ENCODE assay signal across 8 mouse cellular contexts in the genomic region with DNA sequence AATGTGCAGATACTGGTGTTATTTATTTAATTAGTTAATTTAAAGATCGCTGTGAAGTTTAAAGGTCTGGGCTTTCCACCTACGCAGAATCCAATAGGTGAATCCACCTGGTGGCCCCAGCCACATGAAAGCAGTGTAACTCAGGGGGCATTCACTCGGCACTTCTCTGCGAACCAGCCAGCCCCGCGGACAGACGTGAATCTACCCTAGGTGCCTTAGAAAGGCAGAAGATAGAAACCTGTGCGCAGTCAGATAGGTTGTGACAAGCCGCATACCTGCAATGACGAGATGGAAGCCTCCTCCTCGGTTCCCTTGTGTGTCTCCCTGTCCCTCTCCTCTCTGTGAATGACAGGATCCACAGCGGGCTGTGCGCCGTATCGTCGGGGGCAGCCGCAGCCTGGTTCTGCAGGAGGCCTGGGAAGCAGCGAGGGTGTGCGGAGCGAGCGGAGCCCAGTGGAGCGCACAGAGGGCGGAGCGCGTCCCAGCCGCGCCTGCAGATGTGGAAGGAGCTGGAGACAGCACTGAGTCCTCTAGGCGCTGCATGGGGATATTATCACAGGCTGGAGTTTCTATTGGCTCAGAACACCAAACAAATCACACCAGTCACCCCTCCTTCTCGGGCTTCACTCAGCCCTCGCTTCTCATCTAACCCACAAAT. TPM values are rescaled to one million over a fixed set of nuclear protein-coding genes. Genes with fewer than 3 reads are reported as not detected.
DNase-seq lines count a peak whose midpoint lies in the region; ATAC-seq and TF ChIP-seq lines count a peak whose summit lies in the region.

TSS of gene Grem2 (minus strand) at position 522 of the 658 bp plus-strand sequence.

- no peak for TF ChIP-seq CTCF in gastrocnemius, adult 2 months (IDR thresholded peaks at IDR 0.05)
- no peak for TF ChIP-seq CTCF in olfactory bulb, adult 2 months (IDR thresholded peaks at IDR 0.05; ENCODE audit: insufficient read depth, low read depth, low read length)

- TF ChIP-seq POLR2A in olfactory bulb, adult 2 months (IDR thresholded peaks at IDR 0.05; ENCODE audit: insufficient read depth, low read depth, low read length), result no peak

- ATAC-seq in erythroblast, adult 5-6 weeks (replicated peaks; ENCODE audit: low FRiP score, poor library complexity, severe bottlenecking), result no peak

- peak; percentile 79 for DNase-seq in embryo, embryonic 10 days (ENCODE audit: low spot score)
- DNase-seq in gastrocnemius, adult 2 months, result peak; percentile 54
- DNase-seq in layer of hippocampus, adult 8-10 months (ENCODE audit: low spot score in 2 of 2), result peak; percentile 35 to 63
- peak; percentile 18 to 38 for DNase-seq in lung, adult 18-20 months
- no peak for DNase-seq in natural killer cell, adult 2 months (ENCODE audit: low spot score in 2 of 2)

- H3K27ac ChIP-seq in gastrocnemius, adult 2 months, result peak within 1 kb of the TSS; percentile 69
- no peak within 1 kb of the TSS for H3K27ac ChIP-seq in olfactory bulb, adult 2 months (ENCODE audit: insufficient read depth, low read depth, low read length)

- no peaks in the 10 kb centered on the region for H3K36me3 ChIP-seq in erythroblast, embryonic 14.5 days (ENCODE audit: control insufficient read depth)

- no peaks in the 10 kb centered on the region for H3K4me1 ChIP-seq in erythroblast, embryonic 14.5 days (ENCODE audit: control insufficient read depth)
- peaks cover 5% of the 10 kb centered on the region; the same call in 1 of the 2 replicates for H3K4me1 ChIP-seq in olfactory bulb, adult 2 months (ENCODE audit: control insufficient read depth, insufficient read depth, low read length)

- 7% methylated on average over 30 of the region's 30 CpGs for WGBS in olfactory bulb, adult 2 months

- H3K9me3 ChIP-seq in erythroblast, embryonic 14.5 days (ENCODE audit: control insufficient read depth, low read length), result no peaks in the 10 kb centered on the region; the same call in 1 of the 2 replicates

- peak within 1 kb of the TSS; percentile 40 for H3K4me3 ChIP-seq in erythroblast, embryonic 14.5 days (replicated peaks)
- peak within 1 kb of the TSS; percentile 70 for H3K4me3 ChIP-seq in gastrocnemius, adult 2 months
- H3K4me3 ChIP-seq in olfactory bulb, adult 2 months (ENCODE audit: insufficient read depth, low read depth, low read length), result peak within 1 kb of the TSS; percentile 49

- intact Hi-C loops in gastrocnemius, adult 2 months (cut with DNase I), result no loop called here

- peaks cover 3% of the 10 kb centered on the region; the same call in 1 of the 2 replicates for H3K27me3 ChIP-seq in erythroblast, embryonic 14.5 days (ENCODE audit: control insufficient read depth)

RNA-seq across cellular contexts. Expression of gene Grem2, which starts in this region (rescaled TPM):
- not detected in 2 replicates for polyA plus RNA-seq in erythroblast, embryonic 14.5 days (2012)
- total RNA-seq in erythroblast, adult 5-6 weeks (2015; ENCODE audit: low replicate concordance), result not detected in 2 replicates
- total RNA-seq in erythroblast, adult 5-6 weeks (2017; ENCODE audit: low replicate concordance), result not detected in 2 replicates
- total RNA-seq in gastrocnemius, adult 2 months (2021), result 10 to 100 TPM; 10.0 to 18.9 TPM
- 10 to 100 TPM; 12.3 to 15.6 (median 13.2) TPM for total RNA-seq in layer of hippocampus, adult 8-10 months (2022)
- polyA plus RNA-seq in olfactory bulb, adult 2 months (2012; ENCODE audit: insufficient read depth, insufficient read length, low replicate concordance, missing spikeins), result not detected in 2 replicates

Comparison
In these comparisons a context has a peak if more than half of its experiments do, and no peak if none do; other contexts are left out.
1. RNA of gene Grem2 (total RNA-seq): 10.0 to 18.9 TPM in gastrocnemius, adult 2 months and 12.3 to 15.6 TPM in layer of hippocampus, adult 8-10 months; not detected in erythroblast, adult 5-6 weeks; every median in the first group is over 10 times any median in the second.
2. DNase-seq: peak in embryo, embryonic 10 days (single experiment), gastrocnemius, adult 2 months (single experiment), layer of hippocampus, adult 8-10 months (2 of 2) and lung, adult 18-20 months (2 of 2); none in natural killer cell, adult 2 months (0 of 2).
3. Peak in every context shown above with its lines, with median percentiles within 50 percentile points of each other: H3K4me3 ChIP-seq.